Mouse (Mus musculus): ENCODE data around the gene Pax3.

Gene Pax3

DNA sequence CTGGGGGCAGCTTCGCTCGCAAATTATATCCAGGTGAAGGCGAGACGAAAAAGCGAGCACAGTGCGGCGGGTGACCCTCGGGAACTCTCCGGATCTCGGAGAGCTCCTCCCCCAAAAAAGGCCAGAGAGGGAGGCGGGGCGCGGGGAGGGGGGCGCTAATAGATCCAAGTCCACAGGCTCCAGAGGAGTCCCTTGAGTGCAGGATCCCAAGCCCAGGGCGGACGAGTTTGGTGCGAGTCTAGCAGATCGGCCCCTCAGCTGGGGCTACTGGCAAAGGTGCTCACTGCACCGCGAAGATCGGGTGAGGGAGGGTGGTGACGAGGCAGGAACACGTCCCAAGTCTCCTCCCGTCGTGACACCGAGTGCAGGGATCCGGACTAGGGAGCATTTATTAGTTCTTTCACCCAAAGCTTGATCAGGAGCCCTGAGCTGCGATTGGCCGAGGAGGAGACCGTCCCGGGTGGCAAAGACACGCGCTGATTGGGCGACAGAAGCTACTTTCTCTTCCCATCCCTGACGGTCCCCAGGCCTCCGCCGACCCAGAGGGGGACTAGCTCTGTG, at the start of gene Pax3:
Gene Pax3 (minus strand): TSS at position 384 of the 561 bp plus-strand sequence.
- DNase-seq (ENCODE audit: low spot score in 2 of 2), result no peak

DNA sequence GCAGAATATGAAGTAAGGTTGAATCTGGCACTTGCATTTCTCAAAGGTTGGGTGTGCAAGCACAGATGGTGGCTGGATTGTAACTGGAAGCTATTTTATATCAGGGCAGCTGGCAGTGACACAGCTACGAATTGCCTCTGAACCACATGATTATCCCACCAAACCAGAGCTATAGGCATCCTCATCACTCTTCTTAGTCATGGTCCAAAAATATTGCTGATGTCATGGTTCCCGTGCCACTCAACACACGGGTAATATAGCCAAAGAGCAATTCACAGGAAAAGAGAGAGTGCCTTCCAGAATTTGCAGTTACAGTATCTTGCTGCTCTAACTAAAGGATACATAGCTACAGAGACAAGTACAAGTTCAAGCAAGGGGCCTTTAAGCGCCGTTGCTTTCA, 37.4 kb upstream of the Pax3 start:
- DNase-seq (ENCODE audit: low spot score in 2 of 2), result no peak

DNA sequence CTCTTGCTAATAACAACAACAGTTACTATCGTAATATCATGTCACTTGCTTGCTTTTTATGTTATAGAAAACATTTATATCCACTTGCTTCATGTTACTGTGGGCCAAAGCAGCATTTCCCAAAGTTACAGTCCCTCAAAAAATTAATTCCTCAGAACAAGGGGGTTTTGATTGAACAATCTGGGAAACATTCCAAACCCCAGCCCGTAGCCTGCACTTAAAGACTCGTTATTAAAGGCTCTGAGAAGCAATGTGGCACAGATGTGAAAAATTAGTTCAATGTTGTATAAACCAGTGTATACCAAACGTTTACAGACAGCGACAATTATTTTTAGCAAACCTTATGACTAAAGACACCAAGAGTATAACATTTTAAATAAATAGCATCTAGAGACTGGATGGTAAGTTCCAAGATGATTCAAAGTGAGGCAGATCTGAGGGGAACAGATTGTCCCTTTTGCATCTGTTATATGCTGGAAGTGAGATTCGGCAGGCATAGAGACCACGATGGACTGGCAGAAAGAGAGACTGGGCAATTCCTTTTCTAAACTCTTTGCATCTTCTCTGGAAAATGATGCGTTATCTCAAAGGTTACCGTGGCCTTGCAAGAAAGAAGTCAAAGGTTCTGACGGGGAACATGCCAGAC, 35.1 kb upstream of the Pax3 start:
- no peak for DNase-seq (ENCODE audit: low spot score in 2 of 2)

DNA sequence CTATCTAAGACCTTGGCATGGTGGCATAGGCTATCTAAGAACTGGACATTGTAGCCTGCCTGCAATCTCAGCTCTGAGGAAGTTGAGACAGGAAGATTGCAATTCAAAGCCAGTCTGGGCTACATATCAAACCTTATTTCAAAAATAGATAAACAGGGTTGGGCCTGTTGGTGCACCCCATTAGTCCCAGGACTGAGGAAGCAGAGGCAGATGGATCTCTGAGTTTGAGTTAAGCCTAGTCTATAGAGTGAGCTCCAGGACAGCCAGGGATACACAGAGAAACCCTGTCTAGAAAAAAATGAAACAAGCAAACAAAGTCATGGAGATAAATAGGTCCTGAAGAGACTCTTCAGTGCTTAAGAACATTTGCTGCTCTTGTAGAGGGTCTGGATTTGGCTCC, 32.9 kb upstream of the Pax3 start:
- no peak for DNase-seq (ENCODE audit: low spot score in 2 of 2)

DNA sequence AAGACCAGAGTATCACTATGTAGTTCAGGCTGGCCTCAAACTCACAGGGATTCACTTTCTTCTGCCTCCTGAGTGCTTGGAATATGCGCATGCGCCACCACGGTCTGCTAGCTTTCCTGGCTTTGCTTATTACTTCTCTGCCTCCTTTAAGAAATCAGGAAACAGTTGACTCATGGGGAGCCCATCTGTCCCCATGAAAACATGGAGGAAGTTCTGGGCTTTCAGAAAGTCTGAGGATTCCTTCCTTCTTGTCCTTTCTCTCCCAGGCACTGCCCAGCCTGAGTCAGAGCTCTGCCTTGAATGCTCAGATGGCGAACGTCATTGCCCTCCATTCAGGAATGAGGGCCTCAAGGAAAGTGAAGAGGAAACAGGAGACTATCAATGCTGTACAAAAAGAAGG, 31.8 kb upstream of the Pax3 start:
- no peak for DNase-seq (ENCODE audit: low spot score in 2 of 2)

DNA sequence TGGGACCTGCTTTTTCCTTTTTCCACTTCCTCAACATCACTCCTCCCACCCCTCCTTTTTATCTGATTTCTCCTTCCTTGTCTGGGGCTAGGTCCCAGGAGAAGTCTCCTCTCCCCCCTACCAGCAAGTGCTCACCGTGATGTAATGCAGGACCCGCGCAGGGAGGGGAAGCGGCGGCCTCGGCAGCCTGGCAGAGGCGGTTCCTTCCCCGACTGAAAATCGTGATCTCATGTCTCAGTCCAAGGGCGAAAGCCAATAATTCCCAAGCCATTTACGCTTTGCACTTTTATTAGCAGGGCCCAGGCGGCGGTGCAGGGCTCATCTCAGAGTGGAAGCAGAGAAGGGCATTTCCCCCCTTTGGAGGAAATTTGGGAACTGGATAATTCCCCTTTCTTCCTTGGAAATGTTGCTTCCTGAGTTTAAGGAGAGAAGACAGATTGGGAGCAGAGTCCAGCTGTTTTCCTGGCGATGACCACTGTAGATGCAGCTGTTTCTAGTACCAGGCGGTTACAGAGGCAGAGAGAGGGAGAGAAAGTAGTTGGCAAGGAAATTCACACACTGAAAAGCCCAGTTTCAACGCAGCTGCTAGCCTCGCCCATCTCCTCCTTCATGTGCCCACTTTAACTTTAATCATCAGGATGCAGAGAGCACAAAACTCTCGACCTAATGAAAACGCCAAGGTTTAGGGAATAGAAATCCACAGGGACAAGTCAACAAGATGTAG, 21.3 kb upstream of the Pax3 start:
- no peak for DNase-seq (ENCODE audit: low spot score in 2 of 2)

DNA sequence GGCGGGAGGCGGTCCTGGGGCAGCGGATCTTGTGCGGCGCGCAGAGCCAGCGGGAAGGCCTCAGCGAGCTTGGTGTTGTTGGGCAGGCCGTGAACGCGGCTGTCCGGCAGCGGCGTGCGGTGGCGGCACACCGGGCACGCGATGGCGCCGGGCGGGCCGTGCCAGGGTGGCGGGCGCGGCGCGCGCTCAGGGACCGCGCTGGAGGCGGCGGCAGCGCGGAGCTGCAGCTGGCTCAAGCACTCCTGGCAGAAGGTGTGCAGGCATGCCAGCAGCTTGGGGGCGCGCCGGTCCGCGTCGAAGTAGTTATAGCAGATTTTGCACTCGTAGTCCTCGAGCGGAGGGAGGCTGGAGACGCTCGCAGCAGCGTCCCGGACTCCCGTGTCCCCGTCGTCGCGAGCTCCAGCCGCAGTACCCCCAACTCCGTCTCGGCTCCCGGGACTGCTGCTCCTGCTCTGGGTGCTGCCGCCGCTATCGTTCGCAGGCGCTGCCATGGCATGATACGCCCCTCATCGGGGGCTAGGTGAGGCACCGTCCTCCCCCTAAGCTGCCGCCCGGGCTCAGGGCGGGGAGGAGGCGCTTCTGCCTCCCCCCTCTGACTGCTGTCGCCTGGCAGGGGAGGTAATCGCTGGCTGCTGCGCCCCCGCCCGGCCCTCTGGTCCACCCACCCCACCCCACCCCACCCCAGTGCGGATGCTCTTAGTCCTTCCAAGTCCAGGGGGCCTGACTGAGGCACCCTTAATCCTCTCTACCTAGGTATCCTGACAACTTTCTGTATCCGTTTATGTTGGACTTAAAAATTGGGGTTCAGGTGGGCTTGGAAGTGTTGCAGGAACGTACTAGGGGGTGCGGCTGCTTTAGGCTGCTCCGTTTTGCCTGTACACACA, 20.5 kb upstream of the Pax3 start:
- DNase-seq (ENCODE audit: low spot score in 2 of 2), result no peak

DNA sequence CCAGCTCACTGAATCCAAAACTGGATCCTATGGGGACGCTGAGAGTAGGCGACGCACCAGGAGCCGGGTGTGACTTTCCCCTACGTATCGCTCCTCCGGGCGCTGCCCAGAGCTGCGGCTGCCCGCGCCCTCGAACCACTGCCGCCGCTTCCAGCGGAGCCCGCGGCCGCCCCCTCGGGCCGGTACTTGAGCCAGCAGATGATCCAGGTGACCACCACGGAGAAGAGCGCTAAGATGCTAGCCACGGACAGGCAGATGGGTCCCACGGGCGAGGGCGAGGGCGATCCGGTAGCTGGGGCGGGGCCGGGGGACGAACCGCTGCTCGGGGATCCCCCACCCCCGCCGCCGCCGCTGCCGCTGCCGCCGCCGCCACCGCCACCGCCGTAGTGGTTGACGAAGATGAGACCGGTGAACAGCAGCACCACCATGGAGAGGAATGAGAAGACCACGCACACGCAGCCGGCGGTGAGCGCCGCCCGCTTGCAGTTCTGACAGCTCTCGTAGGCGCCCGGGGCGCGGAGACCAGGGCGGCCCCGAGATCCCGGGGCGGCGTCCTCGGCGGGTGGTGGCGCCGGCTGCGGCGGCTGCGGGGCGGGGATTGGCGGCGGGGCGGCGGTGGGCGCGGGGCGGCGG, 19.7 kb upstream of the Pax3 start:
- DNase-seq (ENCODE audit: low spot score in 2 of 2), result no peak

DNA sequence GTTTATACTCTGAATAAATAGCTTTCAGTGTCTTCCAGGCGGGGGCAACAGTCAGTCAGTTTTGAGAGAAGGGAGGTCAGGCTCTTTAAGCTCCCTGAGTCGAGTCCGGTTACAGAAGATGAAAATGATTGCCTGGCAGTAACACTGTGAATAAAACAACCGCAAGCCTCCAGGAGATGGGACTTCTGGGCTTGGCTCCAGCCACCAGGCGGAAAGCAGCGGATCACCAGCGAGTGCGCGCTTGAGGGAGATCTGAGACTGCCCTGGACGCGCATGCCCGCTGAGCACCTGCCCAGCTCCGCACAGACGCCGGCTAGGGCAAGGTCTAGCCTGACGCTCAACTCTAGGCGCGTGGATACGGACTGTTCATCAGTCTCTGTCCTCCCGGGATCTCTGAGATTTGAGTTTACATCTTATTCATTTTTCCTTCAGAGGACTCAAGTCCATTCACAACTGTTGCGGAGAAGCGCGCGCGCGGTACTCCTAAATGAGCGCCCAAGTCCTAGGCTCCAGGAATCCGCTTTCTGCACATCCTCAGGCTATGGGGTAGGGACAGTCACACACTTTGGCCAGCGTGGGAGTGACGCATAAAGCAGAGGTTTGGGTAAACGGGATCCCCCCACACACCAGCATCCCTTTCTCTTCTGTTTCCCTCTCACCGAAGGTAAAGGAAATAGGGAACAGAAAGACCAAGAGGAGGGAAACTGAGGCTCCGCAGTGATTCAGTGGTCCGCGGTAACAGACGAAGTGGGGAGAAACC, 19.0 kb upstream of the Pax3 start:
- no peak for DNase-seq (ENCODE audit: low spot score in 2 of 2)

DNA sequence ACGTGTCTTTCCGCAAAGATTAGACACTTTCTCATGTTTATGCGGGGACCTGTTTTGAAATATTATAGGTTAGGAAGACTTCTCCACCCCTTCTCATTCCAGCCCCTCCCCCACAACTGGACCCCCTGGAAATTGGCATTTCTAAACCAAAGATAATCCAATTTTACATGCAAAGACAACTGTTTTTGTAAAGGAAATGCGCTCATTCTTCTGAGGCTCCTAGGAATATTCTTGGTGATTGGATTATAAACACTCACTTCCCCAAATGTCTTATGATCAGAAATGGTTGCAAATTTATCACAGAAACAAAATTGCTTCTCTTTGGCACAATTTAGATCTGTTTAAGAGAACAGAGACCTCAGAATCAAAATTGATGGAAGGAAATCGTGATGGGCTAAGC, 14.1 kb upstream of the Pax3 start:
- DNase-seq (ENCODE audit: low spot score in 2 of 2), result no peak

DNA sequence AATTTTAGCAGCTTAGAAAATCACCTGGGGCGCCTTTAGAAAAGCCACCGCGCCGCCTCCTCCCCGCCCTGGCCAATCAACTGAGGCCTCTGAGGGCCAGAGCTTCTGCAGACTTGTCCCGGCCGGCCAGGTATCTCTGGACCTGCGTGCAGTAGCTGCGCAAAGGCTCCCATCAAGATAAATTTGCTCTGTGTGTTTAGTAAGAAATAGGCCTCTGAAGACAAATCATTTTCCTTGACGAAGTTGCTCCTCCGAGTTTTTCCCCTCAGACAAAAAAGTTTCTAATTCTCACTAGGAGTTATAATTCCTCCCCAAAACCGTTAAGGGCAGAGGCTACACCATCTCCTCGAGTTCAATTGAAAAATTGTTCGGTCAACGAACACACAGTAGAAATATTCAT, 13.6 kb upstream of the Pax3 start:
- DNase-seq (ENCODE audit: low spot score in 2 of 2), result no peak

DNA sequence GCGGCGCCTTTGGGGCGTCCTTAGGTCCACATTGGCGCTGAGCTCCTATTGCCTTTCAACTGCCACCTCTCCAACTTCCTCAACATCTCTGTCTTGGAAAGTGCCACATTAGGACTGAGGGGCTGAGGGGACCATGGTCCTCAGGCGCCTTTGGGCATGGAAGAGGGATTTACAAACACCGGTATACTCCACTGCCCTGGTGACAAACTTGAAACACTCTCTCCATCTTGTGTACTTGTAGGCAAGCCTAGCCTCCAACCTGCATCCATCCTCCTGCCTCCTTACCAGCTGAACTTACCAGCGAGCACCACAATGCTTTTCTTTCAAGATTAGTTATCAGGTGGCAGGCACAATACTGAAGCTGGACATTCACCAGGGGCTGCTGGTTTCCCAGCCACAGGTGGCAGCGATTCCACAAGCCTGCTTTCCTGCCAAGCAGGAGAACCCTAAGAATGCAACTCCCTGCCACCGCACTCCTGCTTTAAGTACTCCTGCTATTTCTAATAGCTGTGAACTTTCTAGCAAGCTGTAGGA, 11.4 kb upstream of the Pax3 start:
- DNase-seq (ENCODE audit: low spot score in 2 of 2), result no peak

DNA sequence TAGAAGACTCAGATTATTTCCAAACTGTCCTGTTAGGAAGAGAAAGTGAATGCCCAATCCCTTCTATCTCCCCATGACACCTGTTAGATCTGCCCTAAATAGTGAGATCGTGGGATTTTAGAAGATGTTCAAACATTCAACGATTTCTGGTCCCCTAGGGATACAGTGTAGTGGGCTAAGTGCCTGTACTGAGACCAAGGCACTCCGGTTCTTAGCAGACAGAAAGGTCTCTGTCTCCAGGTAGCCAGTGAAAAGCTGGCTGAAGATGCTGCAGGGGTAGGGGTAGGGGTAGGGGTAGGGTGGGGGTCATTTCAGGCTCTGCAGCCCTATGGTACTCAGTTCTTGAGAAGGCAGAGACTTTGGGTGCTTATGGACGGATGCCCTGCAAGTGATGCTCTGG, 7.4 kb upstream of the Pax3 start:
- no peak for DNase-seq (ENCODE audit: low spot score in 2 of 2)

DNA sequence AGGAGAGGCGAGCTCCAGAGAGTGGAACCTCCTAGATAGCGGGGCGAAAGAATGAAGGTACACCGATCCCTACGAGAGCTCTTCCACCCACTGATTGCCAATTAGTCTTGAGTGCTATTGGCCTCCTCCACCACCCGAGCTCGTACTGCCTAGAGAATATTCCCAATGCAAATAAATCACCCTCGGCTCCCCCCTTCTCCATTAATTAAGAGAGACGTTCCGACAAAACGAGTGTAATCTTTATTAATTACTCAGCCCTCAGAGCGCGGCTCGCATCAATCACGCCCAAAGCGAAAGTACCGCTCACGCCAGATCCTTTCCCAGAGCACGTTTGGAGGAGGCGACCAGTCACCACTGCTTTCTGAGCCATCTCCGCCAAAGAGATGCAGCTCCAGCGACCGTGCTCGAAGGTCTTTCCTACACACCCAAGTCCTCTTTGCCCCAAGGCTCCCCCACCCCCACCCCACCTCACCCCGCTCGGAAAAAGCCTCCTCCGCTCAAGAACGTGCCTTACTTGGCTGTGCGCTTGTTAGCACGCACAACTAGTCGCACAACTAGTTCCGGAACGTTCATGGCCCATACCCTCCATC, 6.8 kb upstream of the Pax3 start:
- DNase-seq (ENCODE audit: low spot score in 2 of 2), result no peak

DNA sequence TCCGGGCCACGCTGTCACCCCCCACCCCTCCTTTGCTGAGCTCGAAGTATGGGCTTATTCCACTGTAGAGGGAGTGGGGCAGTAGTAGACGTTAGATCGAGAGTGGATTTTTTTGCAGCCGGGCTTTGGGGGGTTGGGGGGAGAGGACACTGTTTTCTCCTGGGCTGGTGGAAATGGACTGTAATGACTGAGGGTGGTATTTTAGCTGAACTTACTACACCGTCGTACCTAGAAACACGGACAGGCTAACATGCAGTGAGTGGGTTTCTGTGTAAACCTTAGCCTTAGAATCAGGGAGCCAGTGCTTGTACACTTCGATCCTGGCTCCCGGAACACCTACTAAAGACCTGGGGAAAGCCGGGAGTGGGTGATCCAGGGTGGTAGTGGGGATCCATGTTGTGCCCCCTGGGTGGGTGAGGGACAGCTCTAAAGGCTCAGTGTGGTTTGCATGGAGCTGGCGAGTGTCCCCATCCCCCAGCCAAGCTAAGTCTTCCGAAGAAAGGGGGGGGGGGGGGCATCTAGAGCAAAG, 6.2 kb upstream of the Pax3 start:
- DNase-seq (ENCODE audit: low spot score in 2 of 2), result no peak

DNA sequence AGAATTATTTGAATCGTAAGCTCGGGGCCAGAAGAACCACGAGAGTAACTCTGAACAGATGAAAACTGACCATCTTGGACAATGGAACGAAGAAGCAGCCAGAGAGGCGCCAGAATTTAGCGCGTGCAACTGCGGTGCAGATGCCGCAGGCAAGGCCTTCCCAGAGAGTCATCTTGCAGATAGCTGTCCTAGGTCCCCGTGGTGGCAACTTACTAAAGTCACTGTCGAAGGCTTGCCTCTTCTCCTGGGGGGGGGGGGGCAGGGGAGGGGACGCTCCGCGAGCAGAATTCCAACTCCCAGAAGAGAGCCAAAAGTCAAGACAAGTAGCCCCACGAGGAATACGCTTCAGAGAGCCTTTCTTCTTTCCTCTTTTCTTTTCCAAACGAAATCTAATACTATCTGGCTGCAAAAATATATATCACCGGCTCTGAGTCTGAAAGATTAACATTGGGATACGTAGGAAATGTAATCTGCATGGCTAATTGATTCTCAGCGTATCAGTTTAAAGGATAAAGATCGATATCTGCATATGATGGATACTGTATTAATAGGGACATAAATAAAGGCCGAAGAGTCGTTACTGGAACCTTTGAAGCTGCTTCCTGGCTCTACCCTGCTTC, 5.6 kb upstream of the Pax3 start:
- no peak for DNase-seq (ENCODE audit: low spot score in 2 of 2)

DNA sequence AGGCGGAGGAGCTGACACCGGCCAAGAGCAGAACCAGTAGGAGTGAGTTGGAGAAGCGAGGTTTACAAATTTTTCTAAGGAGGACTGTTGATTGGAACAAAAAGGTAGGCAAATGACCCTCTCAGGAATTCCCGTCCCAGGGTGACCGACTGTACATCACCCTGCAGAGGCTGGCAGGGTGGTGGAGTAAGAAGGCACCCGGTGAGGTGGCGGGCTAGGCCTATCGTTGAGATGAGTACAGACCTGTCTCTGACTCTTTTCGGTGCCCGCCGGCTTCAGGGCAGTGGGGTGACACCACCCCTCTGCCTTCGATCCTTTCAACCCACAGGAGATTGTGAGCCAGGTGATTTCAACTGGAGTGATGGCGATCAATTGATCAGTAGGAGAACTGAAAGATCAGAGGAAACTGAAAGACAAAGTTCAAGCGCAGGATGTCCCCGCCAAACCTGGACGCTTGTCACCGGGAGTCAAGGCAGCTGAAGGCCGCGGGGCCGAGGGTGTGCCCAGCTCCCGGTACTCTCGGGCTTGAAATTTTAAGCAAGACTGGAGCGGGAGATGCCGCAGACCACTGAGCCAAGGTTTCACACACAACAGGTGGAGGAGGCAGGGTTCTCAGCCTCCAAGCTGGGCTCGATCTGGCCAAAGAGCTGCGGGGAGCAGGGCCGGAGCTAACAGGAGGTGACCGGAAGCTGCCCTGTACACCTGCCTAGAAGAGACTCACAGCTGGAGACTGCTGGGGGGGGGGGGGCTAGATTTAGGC, 4.5 kb upstream of the Pax3 start:
- DNase-seq (ENCODE audit: low spot score in 2 of 2), result no peak

DNA sequence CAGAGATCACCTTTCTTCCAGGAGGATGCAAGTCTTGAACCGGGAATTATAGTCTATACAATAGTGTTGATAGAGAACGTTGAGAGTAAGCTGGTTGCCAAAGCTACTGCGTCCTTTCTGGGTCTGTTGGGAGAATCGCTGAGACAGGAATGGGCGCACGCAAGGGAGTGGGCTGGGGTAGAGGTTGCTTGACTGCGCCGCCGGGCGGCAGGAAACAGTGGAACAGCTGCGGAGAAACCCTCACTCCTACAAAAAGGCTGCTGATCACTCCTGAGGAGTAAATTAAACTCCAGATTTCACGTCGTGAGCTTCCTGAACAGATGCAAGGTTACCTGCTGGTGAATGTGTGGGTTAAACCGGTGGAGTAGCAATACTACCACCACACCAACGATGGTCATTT, 3.3 kb upstream of the Pax3 start:
- no peak for DNase-seq (ENCODE audit: low spot score in 2 of 2)

DNA sequence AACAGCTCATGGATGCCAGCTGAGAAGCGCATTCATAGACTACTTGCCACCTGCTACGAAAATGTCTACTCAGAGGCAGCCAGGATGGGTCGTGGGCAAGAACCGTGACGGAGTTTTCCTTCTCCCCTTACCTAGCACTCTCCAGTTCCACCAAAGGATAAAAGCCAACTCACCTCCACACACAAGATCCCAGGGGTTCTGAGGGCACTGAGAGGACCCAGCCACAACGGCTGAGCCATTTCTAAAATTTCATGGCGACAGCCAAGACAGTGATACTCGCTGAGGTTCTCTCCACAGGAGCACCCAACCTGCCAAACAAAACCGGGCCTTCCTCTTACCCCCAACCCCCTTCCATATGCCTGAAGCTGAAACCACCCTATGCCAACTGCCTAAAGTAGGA, 2.3 kb upstream of the Pax3 start:
- no peak for DNase-seq (ENCODE audit: low spot score in 2 of 2)
